Mouse (Mus musculus): ENCODE data around the gene Tacr2. TPM values are rescaled to one million over a fixed set of nuclear protein-coding genes. Genes with fewer than 3 reads are reported as not detected.

The Tacr2 gene
- not detected in 2 replicates for polyA plus RNA-seq (2014; fragmentation: Nextera tagmentation; extraction: Ambion mirVana)

- ATAC-seq (replicated peaks; ENCODE audit: insufficient number of reproducible peaks, low FRiP score, low TSS enrichment, low read depth) (no peak), DNase-seq (ENCODE audit: low spot score) (no peak)
- H3K4me3 ChIP-seq (ENCODE audit: low read depth, low read length): no peak within 1 kb of the TSS
- 64% methylated on average over 12 of the region's 12 CpGs for WGBS
- no peak within 1 kb of the TSS for H3K27ac ChIP-seq (replicated peaks; ENCODE audit: low read depth, low read length)
- H3K36me3 ChIP-seq (replicated peaks; ENCODE audit: control insufficient read depth, insufficient read depth, low read depth, low read length): no peaks in the 10 kb centered on the region
- H3K9ac ChIP-seq (replicated peaks; ENCODE audit: low read length): no peak within 1 kb of the TSS
- H3K9me3 ChIP-seq (replicated peaks; ENCODE audit: control insufficient read depth, low read length): no peaks in the 10 kb centered on the region
- H3K4me1 ChIP-seq (ENCODE audit: control insufficient read depth, insufficient read depth, low read length): no peaks in the 10 kb centered on the region
- no peak within 1 kb of the TSS for H3K4me2 ChIP-seq (ENCODE audit: low read depth, low read length)
- H3K27me3 ChIP-seq (ENCODE audit: control insufficient read depth, insufficient read depth, low read length): no peaks in the 10 kb centered on the region
Observed at GRCm38 (mm10) chr10:62252000-62252488, at the start of gene Tacr2. TSS of gene Tacr2 (plus strand) at chr10:62252438.

- Histone ChIP-seq H3K4me2 (ENCODE audit: low read depth, low read length) (no peak overlapping the region), H3K27ac (replicated peaks; ENCODE audit: low read depth, low read length) (no peak overlapping the region), H3K9ac (replicated peaks; ENCODE audit: low read length) (no peak overlapping the region), H3K4me1 (ENCODE audit: control insufficient read depth, insufficient read depth, low read length) (no peaks in the 10 kb centered on the region), H3K4me3 (ENCODE audit: low read depth, low read length) (no peak overlapping the region), H3K9me3 (replicated peaks; ENCODE audit: control insufficient read depth, low read length) (no peaks in the 10 kb centered on the region), H3K27me3 (ENCODE audit: control insufficient read depth, insufficient read depth, low read length) (no peaks in the 10 kb centered on the region), H3K36me3 (replicated peaks; ENCODE audit: control insufficient read depth, insufficient read depth, low read depth, low read length) (no peaks in the 10 kb centered on the region)
- no peak for DNase-seq (ENCODE audit: low spot score)
- WGBS: 82% methylated on average over 6 of the region's 6 CpGs
- no peak for ATAC-seq (replicated peaks; ENCODE audit: insufficient number of reproducible peaks, low FRiP score, low TSS enrichment, low read depth)
Observed at GRCm38 (mm10) chr10:62202574-62202973, 49.7 kb upstream of the Tacr2 start.

GRCm38 (mm10) chr10:62208241-62208896, 43.9 kb upstream of the Tacr2 start:
- Histone ChIP-seq H3K27ac (replicated peaks; ENCODE audit: low read depth, low read length) (no peak overlapping the region), H3K27me3 (ENCODE audit: control insufficient read depth, insufficient read depth, low read length) (no peaks in the 10 kb centered on the region), H3K9ac (replicated peaks; ENCODE audit: low read length) (no peak overlapping the region; the same call in 1 of the 2 replicates), H3K4me1 (ENCODE audit: control insufficient read depth, insufficient read depth, low read length) (no peaks in the 10 kb centered on the region), H3K9me3 (replicated peaks; ENCODE audit: control insufficient read depth, low read length) (no peaks in the 10 kb centered on the region), H3K4me2 (ENCODE audit: low read depth, low read length) (no peak overlapping the region), H3K36me3 (replicated peaks; ENCODE audit: control insufficient read depth, insufficient read depth, low read depth, low read length) (no peaks in the 10 kb centered on the region), H3K4me3 (ENCODE audit: low read depth, low read length) (no peak overlapping the region)
- ATAC-seq (replicated peaks; ENCODE audit: insufficient number of reproducible peaks, low FRiP score, low TSS enrichment, low read depth): no peak
- no peak for DNase-seq (ENCODE audit: low spot score)
- WGBS: 61% methylated on average over 10 of the region's 10 CpGs

- DNase-seq (ENCODE audit: low spot score) (no peak), ATAC-seq (replicated peaks; ENCODE audit: insufficient number of reproducible peaks, low FRiP score, low TSS enrichment, low read depth) (no peak)
- no peak overlapping the region for H3K4me3 ChIP-seq (ENCODE audit: low read depth, low read length)
- 74% methylated on average over 5 of the region's 6 CpGs for WGBS
- H3K27me3 ChIP-seq (ENCODE audit: control insufficient read depth, insufficient read depth, low read length): no peaks in the 10 kb centered on the region
- H3K9me3 ChIP-seq (replicated peaks; ENCODE audit: control insufficient read depth, low read length): no peaks in the 10 kb centered on the region
- no peak overlapping the region for H3K27ac ChIP-seq (replicated peaks; ENCODE audit: low read depth, low read length)
- no peak overlapping the region for H3K9ac ChIP-seq (replicated peaks; ENCODE audit: low read length)
- H3K4me2 ChIP-seq (ENCODE audit: low read depth, low read length): no peak overlapping the region
- no peaks in the 10 kb centered on the region for H3K36me3 ChIP-seq (replicated peaks; ENCODE audit: control insufficient read depth, insufficient read depth, low read depth, low read length)
- H3K4me1 ChIP-seq (ENCODE audit: control insufficient read depth, insufficient read depth, low read length): no peaks in the 10 kb centered on the region
Observed at GRCm38 (mm10) chr10:62211310-62211709, 40.9 kb upstream of the Tacr2 start.

GRCm38 (mm10) chr10:62215169-62215616, 37.0 kb upstream of the Tacr2 start:
- WGBS: 62% methylated on average over 5 of the region's 5 CpGs
- Histone ChIP-seq H3K4me2 (ENCODE audit: low read depth, low read length) (no peak overlapping the region), H3K36me3 (replicated peaks; ENCODE audit: control insufficient read depth, insufficient read depth, low read depth, low read length) (no peaks in the 10 kb centered on the region), H3K27me3 (ENCODE audit: control insufficient read depth, insufficient read depth, low read length) (no peaks in the 10 kb centered on the region), H3K4me3 (ENCODE audit: low read depth, low read length) (no peak overlapping the region), H3K9ac (replicated peaks; ENCODE audit: low read length) (no peak overlapping the region), H3K4me1 (ENCODE audit: control insufficient read depth, insufficient read depth, low read length) (no peaks in the 10 kb centered on the region), H3K27ac (replicated peaks; ENCODE audit: low read depth, low read length) (no peak overlapping the region), H3K9me3 (replicated peaks; ENCODE audit: control insufficient read depth, low read length) (no peaks in the 10 kb centered on the region)
- ATAC-seq (replicated peaks; ENCODE audit: insufficient number of reproducible peaks, low FRiP score, low TSS enrichment, low read depth): no peak
- no peak for DNase-seq (ENCODE audit: low spot score)

GRCm38 (mm10) chr10:62215633-62216032, 36.6 kb upstream of the Tacr2 start:
- Histone ChIP-seq H3K27me3 (ENCODE audit: control insufficient read depth, insufficient read depth, low read length) (no peaks in the 10 kb centered on the region), H3K9ac (replicated peaks; ENCODE audit: low read length) (no peak overlapping the region), H3K4me3 (ENCODE audit: low read depth, low read length) (no peak overlapping the region), H3K4me1 (ENCODE audit: control insufficient read depth, insufficient read depth, low read length) (no peaks in the 10 kb centered on the region), H3K27ac (replicated peaks; ENCODE audit: low read depth, low read length) (no peak overlapping the region), H3K9me3 (replicated peaks; ENCODE audit: control insufficient read depth, low read length) (no peaks in the 10 kb centered on the region), H3K36me3 (replicated peaks; ENCODE audit: control insufficient read depth, insufficient read depth, low read depth, low read length) (no peaks in the 10 kb centered on the region), H3K4me2 (ENCODE audit: low read depth, low read length) (no peak overlapping the region)
- WGBS: 91% methylated on average over 8 of the region's 8 CpGs
- no peak for ATAC-seq (replicated peaks; ENCODE audit: insufficient number of reproducible peaks, low FRiP score, low TSS enrichment, low read depth)
- no peak for DNase-seq (ENCODE audit: low spot score)

- Histone ChIP-seq H3K27me3 (ENCODE audit: control insufficient read depth, insufficient read depth, low read length) (no peaks in the 10 kb centered on the region), H3K9me3 (replicated peaks; ENCODE audit: control insufficient read depth, low read length) (no peaks in the 10 kb centered on the region), H3K4me1 (ENCODE audit: control insufficient read depth, insufficient read depth, low read length) (no peaks in the 10 kb centered on the region), H3K9ac (replicated peaks; ENCODE audit: low read length) (no peak overlapping the region), H3K4me2 (ENCODE audit: low read depth, low read length) (no peak overlapping the region), H3K4me3 (ENCODE audit: low read depth, low read length) (no peak overlapping the region), H3K36me3 (replicated peaks; ENCODE audit: control insufficient read depth, insufficient read depth, low read depth, low read length) (no peaks in the 10 kb centered on the region), H3K27ac (replicated peaks; ENCODE audit: low read depth, low read length) (no peak overlapping the region; the same call in 1 of the 2 replicates)
- WGBS: 48% methylated on average over 5 of the region's 5 CpGs
- no peak for ATAC-seq (replicated peaks; ENCODE audit: insufficient number of reproducible peaks, low FRiP score, low TSS enrichment, low read depth)
- no peak for DNase-seq (ENCODE audit: low spot score)
Observed at GRCm38 (mm10) chr10:62216595-62216994, 35.6 kb upstream of the Tacr2 start.

- no peaks in the 10 kb centered on the region for H3K27me3 ChIP-seq (ENCODE audit: control insufficient read depth, insufficient read depth, low read length)
- ATAC-seq (replicated peaks; ENCODE audit: insufficient number of reproducible peaks, low FRiP score, low TSS enrichment, low read depth): no peak
- no peak overlapping the region for H3K4me3 ChIP-seq (ENCODE audit: low read depth, low read length)
- no peak for DNase-seq (ENCODE audit: low spot score)
- H3K4me1 ChIP-seq (ENCODE audit: control insufficient read depth, insufficient read depth, low read length): no peaks in the 10 kb centered on the region
- H3K36me3 ChIP-seq (replicated peaks; ENCODE audit: control insufficient read depth, insufficient read depth, low read depth, low read length): no peaks in the 10 kb centered on the region
- no peak overlapping the region for H3K4me2 ChIP-seq (ENCODE audit: low read depth, low read length)
- no peaks in the 10 kb centered on the region for H3K9me3 ChIP-seq (replicated peaks; ENCODE audit: control insufficient read depth, low read length)
- no peak overlapping the region; the same call in 1 of the 2 replicates for H3K27ac ChIP-seq (replicated peaks; ENCODE audit: low read depth, low read length)
- WGBS: 68% methylated on average over 8 of the region's 8 CpGs
- no peak overlapping the region for H3K9ac ChIP-seq (replicated peaks; ENCODE audit: low read length)
Observed at GRCm38 (mm10) chr10:62217196-62217595, 35.0 kb upstream of the Tacr2 start.

Measured in embryonic facial prominence, embryonic 11.5 days (tissue).